Mouse (Mus musculus) embryonic facial prominence, embryonic 14.5 days (tissue): ENCODE measurements around the gene Cd207. TPM values are rescaled to one million over a fixed set of nuclear protein-coding genes. Genes with fewer than 3 reads are reported as not detected.
"Not testable (repeated sequence)": the region's sequence is repeated elsewhere in the genome, so short reads cannot be mapped to it uniquely, and the experiment has no call there.

Experiments used
- ATAC-seq: fragments of 200-750 bp; cut with Nextera tagmentation; 2 replicates; pipeline ENCODE4 v1.8.0; 2017; ENCODE audit warnings: low read depth, moderate number of reproducible peaks, moderate TSS enrichment
- DNase-seq: peaks from one replicate; pipeline ENCODE4 v3.0.0-alpha.2; 2015; ENCODE audit warnings: low spot score
- H3K27ac ChIP-seq: fragments of 300-500 bp; sonication (generic); replicated peaks from 2 replicates; pipeline ENCODE4 v1.5.1; 2014; ENCODE audit warnings: low read depth, mild to moderate bottlenecking, low read length, moderate library complexity
- H3K27me3 ChIP-seq: fragments of 300-500 bp; sonication (generic); replicated peaks from 2 replicates; pipeline ENCODE4 v1.6.1; 2014; ENCODE audit warnings: low read length; ENCODE audit not compliant: control insufficient read depth, insufficient read depth
- H3K36me3 ChIP-seq: fragments of 300-500 bp; sonication (generic); 2 replicates; pipeline ENCODE4 v1.6.1; 2014; ENCODE audit warnings: low read length, mixed read lengths; ENCODE audit not compliant: control insufficient read depth, insufficient read depth
- H3K4me1 ChIP-seq: fragments of 300-500 bp; sonication (generic); 2 replicates; pipeline ENCODE4 v1.6.1; 2014; ENCODE audit warnings: antibody characterized with exemption, low read length; ENCODE audit not compliant: control insufficient read depth, insufficient read depth
- H3K4me2 ChIP-seq: fragments of 300-500 bp; sonication (generic); 2 replicates; pipeline ENCODE4 v1.6.1; 2014; ENCODE audit warnings: low read depth, mild to moderate bottlenecking, low read length, moderate library complexity, mixed read lengths
- H3K4me3 ChIP-seq: fragments of 300-500 bp; sonication (generic); 2 replicates; pipeline ENCODE4 v1.5.1; 2014; ENCODE audit warnings: low read depth, mild to moderate bottlenecking, low read length
- H3K9ac ChIP-seq: fragments of 300-500 bp; sonication (generic); 2 replicates; pipeline ENCODE4 v1.6.1; 2014; ENCODE audit warnings: low read depth, mild to moderate bottlenecking, low read length, moderate library complexity, mixed read lengths
- H3K9me3 ChIP-seq: fragments of 300-500 bp; sonication (generic); 2 replicates; pipeline ENCODE4 v1.6.1; 2016; ENCODE audit warnings: low read length; ENCODE audit not compliant: control insufficient read depth
- WGBS: fragments of 180-500 bp; shearing (Covaris S2); extraction: QIAGEN DNeasy Blood & Tissue Kit; methylation state at CpG from one replicate; pipeline ENCODE4 v1.1.7; 2014; 5-methylcytosine and 5-hydroxymethylcytosine counted together
- polyA plus RNA-seq: library from polyadenylated mRNA; unstranded; fragments of >200 nt; fragmentation: Nextera tagmentation; extraction: Ambion mirVana; gene quantifications from 2 replicates; pipeline ENCODE4 v1.2.1, GENCODE M21; 2014

Cd207 gene
- polyA plus RNA-seq, 1 experiment from 2014 or later, result not detected

DNA sequence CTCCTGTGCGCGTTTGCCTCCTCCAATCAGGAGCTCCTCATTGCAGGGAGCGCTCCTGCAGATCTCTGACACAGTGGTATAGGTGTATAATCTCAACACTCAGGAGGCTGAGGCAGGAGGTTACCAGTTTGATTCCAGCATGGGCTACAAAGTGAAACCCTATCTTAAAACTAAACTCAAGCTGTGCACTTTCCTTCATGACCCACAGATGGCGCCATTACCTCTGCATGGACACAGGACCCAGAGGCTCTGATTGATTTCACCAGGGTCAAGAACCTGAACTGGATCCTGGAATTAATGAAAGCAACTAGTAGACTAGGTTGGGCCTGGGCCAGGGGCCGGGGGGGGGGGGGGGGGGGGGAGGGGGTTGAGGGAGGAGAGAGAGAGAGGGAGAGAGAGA, 12.6 kb upstream of the Cd207 start:
- no peak overlapping the region for H3K4me2 ChIP-seq
- H3K4me3 ChIP-seq, result no peak overlapping the region
- no peak for ATAC-seq
- H3K4me1 ChIP-seq, result no peaks in the 10 kb centered on the region
- WGBS, result 20% methylated on average over 4 of the region's 5 CpGs
- peak; percentile 44 for DNase-seq
- H3K36me3 ChIP-seq, result no peaks in the 10 kb centered on the region
- H3K9ac ChIP-seq, result no peak overlapping the region
- H3K27ac ChIP-seq, result no peak overlapping the region
- no peaks in the 10 kb centered on the region for H3K9me3 ChIP-seq
- peaks cover 65% of the 10 kb centered on the region for H3K27me3 ChIP-seq

- H3K36me3 ChIP-seq, result no peaks in the 10 kb centered on the region
- H3K9ac ChIP-seq, result no peak overlapping the region
- WGBS, result 72% methylated on average over 4 of the region's 4 CpGs
- no peak for DNase-seq
- H3K4me3 ChIP-seq, result no peak overlapping the region
- no peak for ATAC-seq
- H3K27me3 ChIP-seq, result peaks cover 56% of the 10 kb centered on the region
- no peak overlapping the region for H3K27ac ChIP-seq
- no peaks in the 10 kb centered on the region for H3K4me1 ChIP-seq
- no peaks in the 10 kb centered on the region for H3K9me3 ChIP-seq
- H3K4me2 ChIP-seq, result no peak overlapping the region
Measured at GRCm38 (mm10) chr6:83689374-83689773, 11.7 kb upstream of the Cd207 start.

DNA sequence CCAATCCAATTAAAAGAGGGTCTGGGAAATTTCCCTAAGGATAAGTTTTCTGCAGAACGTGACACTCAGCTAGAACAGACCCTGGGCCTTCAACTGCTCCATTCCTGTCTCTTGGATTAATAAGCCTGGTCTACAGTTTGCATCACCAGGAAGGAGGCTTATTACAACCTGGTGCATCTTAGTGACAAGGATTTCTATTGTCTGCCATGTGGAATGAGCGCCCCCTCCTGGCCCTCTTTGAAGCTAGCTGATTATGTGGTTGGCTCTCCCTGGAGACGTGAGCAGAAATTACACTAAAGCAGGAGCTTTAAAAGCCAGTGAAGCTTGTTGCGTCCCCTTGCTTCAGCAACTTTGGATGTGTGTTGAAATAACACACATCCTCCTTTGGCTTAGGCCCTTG, 4.3 kb downstream of the Cd207 start:
- 9% methylated on average over 4 of the region's 4 CpGs for WGBS

GRCm38 (mm10) chr6:83665009-83665408, 12.6 kb downstream of the Cd207 start:
- Histone ChIP-seq H3K9ac (no peak overlapping the region), H3K9me3 (no peaks in the 10 kb centered on the region), H3K4me3 (no peak overlapping the region), H3K4me1 (no peaks in the 10 kb centered on the region), H3K4me2 (no peak overlapping the region), H3K36me3 (no peaks in the 10 kb centered on the region), H3K27ac (no peak overlapping the region), H3K27me3 (no peaks in the 10 kb centered on the region)
- no peak for DNase-seq
- no peak for ATAC-seq
- WGBS, result 87% methylated on average over 2 of the region's 2 CpGs

More for the DNA sequence above, 4.3 kb downstream of the Cd207 start:
- no peak overlapping the region for H3K9ac ChIP-seq
- DNase-seq (peak; percentile 84), ATAC-seq (no peak)
- H3K4me3 ChIP-seq, result no peak overlapping the region
- H3K9me3 ChIP-seq, result no peaks in the 10 kb centered on the region
- no peak overlapping the region for H3K4me2 ChIP-seq
- H3K36me3 ChIP-seq, result no peaks in the 10 kb centered on the region
- H3K4me1 ChIP-seq, result no peaks in the 10 kb centered on the region
- no peaks in the 10 kb centered on the region for H3K27me3 ChIP-seq
- H3K27ac ChIP-seq, result no peak overlapping the region

- WGBS, result 57% methylated on average over 4 of the region's 4 CpGs
- no peak for DNase-seq
- no peaks in the 10 kb centered on the region for H3K36me3 ChIP-seq
- H3K27ac ChIP-seq, result no peak overlapping the region
- no peak overlapping the region for H3K9ac ChIP-seq
- no peak overlapping the region for H3K4me2 ChIP-seq
- ATAC-seq, result no peak
- H3K4me3 ChIP-seq, result no peak overlapping the region
- H3K4me1 ChIP-seq, result no peaks in the 10 kb centered on the region
- H3K9me3 ChIP-seq, result no peaks in the 10 kb centered on the region
- no peaks in the 10 kb centered on the region for H3K27me3 ChIP-seq
Measured at GRCm38 (mm10) chr6:83660821-83661220, 16.8 kb downstream of the Cd207 start.

GRCm38 (mm10) chr6:83656087-83656486, 21.6 kb downstream of the Cd207 start, which contains the start of gene Clec4f:
TSS of gene Clec4f (minus strand) at chr6:83656187.
- H3K27ac ChIP-seq, result no peak within 1 kb of the TSS
- no peaks in the 10 kb centered on the region for H3K9me3 ChIP-seq
- no peaks in the 10 kb centered on the region for H3K36me3 ChIP-seq
- no peak within 1 kb of the TSS for H3K4me2 ChIP-seq
- no peaks in the 10 kb centered on the region for H3K27me3 ChIP-seq
- no peaks in the 10 kb centered on the region for H3K4me1 ChIP-seq
- ATAC-seq, result no peak
- DNase-seq, result no peak
- no peak within 1 kb of the TSS for H3K4me3 ChIP-seq
- no peak within 1 kb of the TSS for H3K9ac ChIP-seq
- WGBS, result 92% methylated on average over 2 of the region's 2 CpGs

DNA sequence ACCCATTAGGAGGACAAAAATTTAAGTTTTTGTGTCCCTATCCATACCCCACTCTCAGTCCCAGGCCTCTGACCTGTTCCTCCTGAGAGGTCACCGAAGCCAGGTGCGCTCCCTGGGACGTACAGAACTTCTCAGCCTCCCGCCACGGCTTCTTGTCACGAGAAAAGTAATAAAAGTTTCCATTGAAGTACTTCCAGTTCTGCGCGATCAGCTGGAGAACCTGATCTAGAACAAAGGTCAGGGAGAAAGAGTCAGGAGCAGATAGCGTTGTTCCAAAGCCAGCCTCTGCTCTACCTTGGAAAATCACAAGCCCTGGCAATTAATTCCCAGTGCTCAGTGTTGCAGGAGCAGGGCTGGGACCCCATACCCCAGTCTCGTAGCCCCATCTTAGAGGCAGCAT, 30.9 kb downstream of the Cd207 start:
- no peaks in the 10 kb centered on the region for H3K4me1 ChIP-seq
- 88% methylated on average over 10 of the region's 10 CpGs for WGBS
- no peak overlapping the region for H3K9ac ChIP-seq

GRCm38 (mm10) chr6:83635329-83635728, 42.3 kb downstream of the Cd207 start:
- ATAC-seq (no peak), DNase-seq (no peak)
- no peaks in the 10 kb centered on the region for H3K9me3 ChIP-seq
- no peak overlapping the region for H3K4me3 ChIP-seq
- no peak overlapping the region for H3K4me2 ChIP-seq
- no peaks in the 10 kb centered on the region for H3K36me3 ChIP-seq
- H3K27ac ChIP-seq, result no peak overlapping the region
- H3K4me1 ChIP-seq, result no peaks in the 10 kb centered on the region
- H3K9ac ChIP-seq, result no peak overlapping the region
- no peaks in the 10 kb centered on the region for H3K27me3 ChIP-seq
- WGBS, result 62% methylated on average over 1 of the region's 1 CpGs

More for the DNA sequence above, 30.9 kb downstream of the Cd207 start:
- no peak for DNase-seq
- no peaks in the 10 kb centered on the region for H3K27me3 ChIP-seq
- ATAC-seq, result no peak
- H3K9me3 ChIP-seq, result no peaks in the 10 kb centered on the region
- no peaks in the 10 kb centered on the region for H3K36me3 ChIP-seq
- H3K4me3 ChIP-seq, result no peak overlapping the region
- H3K27ac ChIP-seq, result no peak overlapping the region
- no peak overlapping the region for H3K4me2 ChIP-seq

GRCm38 (mm10) chr6:83634631-83635030, 43.0 kb downstream of the Cd207 start:
- not testable (repeated sequence) for H3K9ac ChIP-seq, H3K4me3 ChIP-seq, H3K4me2 ChIP-seq, DNase-seq, H3K4me1 ChIP-seq, H3K27ac ChIP-seq, H3K36me3 ChIP-seq, ATAC-seq, H3K9me3 ChIP-seq, H3K27me3 ChIP-seq
- 70% methylated on average over 4 of the region's 4 CpGs for WGBS
